Mouse (Mus musculus): ENCODE results near the gene Spata17. TPM values are rescaled to one million over a fixed set of nuclear protein-coding genes. Genes with fewer than 3 reads are reported as not detected.

The Spata17 gene
- total and polyA plus RNA-seq, 3 experiments: 0.24 TPM; not detected in 2

Other genes with a start within 250 kb of the Spata17 start
- gene D1Pas1, start 248.0 kb downstream of the Spata17 start, total RNA-seq (2012; rRNA removed): not detected in 2 replicates
- not detected in 2 replicates for gene D1Pas1, start 248.0 kb downstream of the Spata17 start, total RNA-seq (2014; rRNA removed)
- not detected in 2 replicates for gene D1Pas1, start 248.0 kb downstream of the Spata17 start, polyA plus RNA-seq (2012; ENCODE audit: insufficient read length, low read depth)
- gene Gpatch2, start within 50 bp of the Spata17 start, total RNA-seq (2012; rRNA removed): 15.4 TPM in 2 replicates
- 14.1 and 14.9 TPM in 2 replicates for gene Gpatch2, start within 50 bp of the Spata17 start, total RNA-seq (2014; rRNA removed)
- gene Gpatch2, start within 50 bp of the Spata17 start, polyA plus RNA-seq (2012; ENCODE audit: insufficient read length, low read depth): 17.0 and 20.9 TPM in 2 replicates

All from CH12.LX (cell line).